Mouse (Mus musculus): ENCODE measurements around the gene Cox16.
"Not testable (repeated sequence)": the region's sequence is repeated elsewhere in the genome, so short reads cannot be mapped to it uniquely, and the experiment has no call there.

DNA sequence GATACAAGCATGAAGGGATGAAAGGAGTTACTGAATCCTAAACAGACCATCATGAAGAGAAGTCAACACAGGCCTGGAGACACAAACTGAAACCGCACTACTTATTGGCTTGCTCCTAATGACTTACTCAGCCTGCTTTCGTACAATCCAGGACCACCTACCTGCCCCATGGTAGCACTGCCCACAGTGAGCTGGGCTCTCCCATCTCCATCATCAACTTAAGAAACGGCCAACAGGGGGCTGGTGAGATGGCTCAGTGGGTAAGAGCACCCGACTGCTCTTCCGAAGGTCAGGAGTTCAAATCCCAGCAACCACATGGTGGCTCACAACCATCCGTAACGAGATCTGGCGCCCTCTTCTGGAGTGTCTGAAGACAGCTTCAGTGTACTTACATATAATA, 45.7 kb upstream of the Cox16 start:
- TF ChIP-seq POLR2A (IDR thresholded peaks at IDR 0.05; ENCODE audit: borderline replicate concordance, low read depth, low read length); CTCF (IDR thresholded peaks at IDR 0.05; ENCODE audit: low read depth, low read length): not testable (repeated sequence)

Measured in bone marrow macrophage, adult 2 months (primary cell).